In the genomic region with DNA sequence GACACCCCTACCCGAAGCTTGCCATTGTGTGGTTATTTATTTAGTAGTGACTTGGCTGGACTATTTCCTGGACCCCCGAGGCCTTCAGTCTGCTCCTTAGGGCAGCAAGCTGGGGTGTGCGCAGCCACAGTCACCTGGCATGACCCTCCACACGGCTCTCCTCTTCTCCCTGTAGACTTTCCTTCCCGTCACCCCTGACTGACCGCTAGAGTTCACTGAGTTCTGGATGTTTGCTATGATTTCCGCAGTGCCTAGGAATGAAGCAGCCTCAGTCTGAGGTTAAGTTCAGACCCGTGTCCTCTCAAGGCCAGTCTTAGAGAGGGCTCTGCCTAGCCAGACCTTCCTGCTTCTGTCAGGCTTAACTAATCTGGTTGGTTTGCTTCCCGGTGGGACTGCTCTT, we compare ENCODE assay signal across 11 mouse cellular contexts. TPM values are rescaled to one million over a fixed set of nuclear protein-coding genes. Genes with fewer than 3 reads are reported as not detected.
DNase-seq lines count a peak whose midpoint lies in the region; ATAC-seq and TF ChIP-seq lines count a peak whose summit lies in the region.
"Had no signal": no experiment of that assay in that cellular context is flagged by ENCODE, and none has a peak within 500 bp of the region (broad histone marks: within the 10 kb centered on the region; RNA-seq: fewer than 3 reads in every experiment).

No protein-coding gene starts in this region.

- no peak for TF ChIP-seq CTCF in lung, adult 2 months (IDR thresholded peaks at IDR 0.05; ENCODE audit: insufficient read depth, low read length)

- H3K4me1 ChIP-seq in heart, embryonic 11.5 days (ENCODE audit: control insufficient read depth, insufficient read depth, low read length), result peaks cover 7% of the 10 kb centered on the region; the same call in 1 of the 2 replicates
- no peaks in the 10 kb centered on the region for H3K4me1 ChIP-seq in lung, embryonic 16.5 days (replicated peaks; ENCODE audit: control insufficient read depth, insufficient read depth, low read length)
- H3K4me1 ChIP-seq in lung, adult 2 months (ENCODE audit: control insufficient read depth, insufficient read depth, low read length), result peaks cover 9% of the 10 kb centered on the region
- peaks cover 15% of the 10 kb centered on the region for H3K4me1 ChIP-seq in kidney, embryonic 15.5 days
- H3K4me1 ChIP-seq in stomach, embryonic 16.5 days (ENCODE audit: control insufficient read depth, insufficient read depth, low read length), result 0 out of 2 replicates have a peak, but pooled peaks cover 5% of the 10 kb centered on the region

- H3K4me3 ChIP-seq in heart, embryonic 11.5 days (ENCODE audit: low read depth, low read length), result no peak overlapping the region
- H3K4me3 ChIP-seq in lung, embryonic 16.5 days (ENCODE audit: low read length), result no peak overlapping the region
- no peak overlapping the region for H3K4me3 ChIP-seq in lung, adult 2 months (replicated peaks; ENCODE audit: extremely low read depth, low read depth, low read length)
- H3K4me3 ChIP-seq in kidney, embryonic 15.5 days (replicated peaks), result no peak overlapping the region
- no peak overlapping the region for H3K4me3 ChIP-seq in stomach, embryonic 16.5 days (replicated peaks; ENCODE audit: low read length)
- H3K4me3 ChIP-seq: myocyte had no signal

- no peak overlapping the region for H3K4me2 ChIP-seq in heart, embryonic 11.5 days
- H3K4me2 ChIP-seq in lung, embryonic 16.5 days (ENCODE audit: low read depth, low read length), result no peak overlapping the region
- H3K4me2 ChIP-seq in kidney, embryonic 15.5 days, result no peak overlapping the region
- H3K4me2 ChIP-seq in stomach, embryonic 16.5 days (ENCODE audit: low read depth, low read length), result no peak overlapping the region
- H3K4me2 ChIP-seq: hindbrain, embryonic 14.5 days had no signal

- WGBS in heart, embryonic 11.5 days (ENCODE audit: insufficient replicate concordance), result 55% methylated on average over 9 of the region's 9 CpGs
- WGBS in lung, embryonic 16.5 days, result 48% methylated on average over 9 of the region's 9 CpGs
- WGBS in lung, adult 2 months, result 36% methylated on average over 9 of the region's 9 CpGs
- WGBS in kidney, embryonic 15.5 days, result 35% methylated on average over 9 of the region's 9 CpGs
- WGBS in stomach, embryonic 16.5 days, result 60% methylated on average over 9 of the region's 9 CpGs

- no peaks in the 10 kb centered on the region for H3K9me3 ChIP-seq in heart, embryonic 11.5 days (replicated peaks; ENCODE audit: control insufficient read depth, low read length)
- no peaks in the 10 kb centered on the region for H3K9me3 ChIP-seq in lung, embryonic 16.5 days (ENCODE audit: control insufficient read depth, low read length)
- no peaks in the 10 kb centered on the region for H3K9me3 ChIP-seq in kidney, embryonic 15.5 days (replicated peaks)
- no peaks in the 10 kb centered on the region for H3K9me3 ChIP-seq in stomach, embryonic 16.5 days (replicated peaks; ENCODE audit: control insufficient read depth, low read length)

- H3K27ac ChIP-seq in heart, embryonic 11.5 days (ENCODE audit: low read depth, low read length), result no peak overlapping the region
- peak overlapping the region; percentile 34; the same call in 1 of the 2 replicates for H3K27ac ChIP-seq in lung, embryonic 16.5 days (ENCODE audit: low read length)
- H3K27ac ChIP-seq in kidney, embryonic 15.5 days, result peak overlapping the region; percentile 85
- peak overlapping the region; percentile 55 for H3K27ac ChIP-seq in stomach, embryonic 16.5 days (ENCODE audit: low read length)
- H3K27ac ChIP-seq: hindbrain, embryonic 14.5 days had no signal

- peaks cover under 1% of the 10 kb centered on the region; the same call in 1 of the 2 replicates for H3K27me3 ChIP-seq in heart, embryonic 11.5 days (ENCODE audit: control insufficient read depth, insufficient read depth, low read length)
- H3K27me3 ChIP-seq in lung, embryonic 16.5 days (ENCODE audit: control insufficient read depth, insufficient read depth, low read depth, low read length), result no peaks in the 10 kb centered on the region
- no peaks in the 10 kb centered on the region for H3K27me3 ChIP-seq in kidney, embryonic 15.5 days
- H3K27me3 ChIP-seq in stomach, embryonic 16.5 days (ENCODE audit: control insufficient read depth, insufficient read depth, low read length), result no peaks in the 10 kb centered on the region

- no peak overlapping the region for H3K9ac ChIP-seq in heart, embryonic 11.5 days (ENCODE audit: low read depth, low read length)
- H3K9ac ChIP-seq in lung, embryonic 16.5 days (ENCODE audit: low read length), result no peak overlapping the region
- no peak overlapping the region for H3K9ac ChIP-seq in kidney, embryonic 15.5 days
- no peak overlapping the region for H3K9ac ChIP-seq in stomach, embryonic 16.5 days (ENCODE audit: low read length)
- H3K9ac ChIP-seq: hindbrain, embryonic 14.5 days had no signal

- H3K36me3 ChIP-seq in heart, embryonic 11.5 days (ENCODE audit: control insufficient read depth, insufficient read depth, low read length), result peaks cover 13% of the 10 kb centered on the region
- H3K36me3 ChIP-seq in lung, embryonic 16.5 days (ENCODE audit: control insufficient read depth, insufficient read depth, low read length), result peaks cover 24% of the 10 kb centered on the region
- peaks cover 45% of the 10 kb centered on the region for H3K36me3 ChIP-seq in kidney, embryonic 15.5 days
- peaks cover 5% of the 10 kb centered on the region; the same call in 1 of the 2 replicates for H3K36me3 ChIP-seq in stomach, embryonic 16.5 days (ENCODE audit: control insufficient read depth, insufficient read depth, low read length)

- no peak for DNase-seq in heart, adult 11 months
- DNase-seq in lung, adult 2 months, result no peak
- DNase-seq in left cerebral cortex, adult 8-10 months (ENCODE audit: low spot score in 2 of 2), result no peak
- DNase-seq: cerebellum, adult 8-10 months had no signal

- 0 out of 2 replicates have a peak, but pooled peaks have one; percentile 43 for ATAC-seq in heart, embryonic 11.5 days (replicated peaks; ENCODE audit: insufficient number of reproducible peaks, low FRiP score, low TSS enrichment)
- ATAC-seq in lung, embryonic 16.5 days (ENCODE audit: low read depth), result no peak
- peak; percentile 90 for ATAC-seq in kidney, embryonic 15.5 days (replicated peaks; ENCODE audit: low FRiP score)
- peak; percentile 21; the same call in 1 of the 2 replicates for ATAC-seq in stomach, embryonic 16.5 days (ENCODE audit: insufficient read depth, low FRiP score)
- no peak for ATAC-seq in CD4-positive, CD25-positive, alpha-beta regulatory T cell, adult 4 months

- no peak for TF ChIP-seq POLR2A in lung, adult 2 months (IDR thresholded peaks at IDR 0.05; ENCODE audit: borderline replicate concordance, extremely low read depth, low read depth, low read length)

RNA-seq across cellular contexts. Expression of gene Swap70, which starts 50.3 kb away (rescaled TPM):
- polyA plus RNA-seq in heart, embryonic 11.5 days (2014; fragmentation: Nextera tagmentation; extraction: Ambion mirVana), result 14.4 and 18.8 TPM in 2 replicates
- polyA plus RNA-seq in lung, embryonic 16.5 days (2015; fragmentation: Nextera tagmentation; extraction: Ambion mirVana), result 39.4 and 40.6 TPM in 2 replicates
- 38.2 and 39.7 TPM in 2 replicates for polyA plus RNA-seq in lung, adult 2 months (2012; rRNA removed)
- polyA plus RNA-seq in kidney, embryonic 15.5 days (2015; fragmentation: Nextera tagmentation; extraction: Ambion mirVana), result 29.2 and 32.8 TPM in 2 replicates
- polyA plus RNA-seq in stomach, embryonic 16.5 days (2015; fragmentation: Nextera tagmentation; extraction: Ambion mirVana), result 23.2 and 25.8 TPM in 2 replicates
- 10 to 100 TPM; 10.5 to 12.7 (median 12.1) TPM for total RNA-seq in left cerebral cortex, adult 8-10 months (2022)
- 10 to 100 TPM; 55.9 to 89.2 TPM for polyA plus RNA-seq in CD4-positive, CD25-positive, alpha-beta regulatory T cell, adult 4 months (2017; shearing (Covaris generic))

Comparison
In these comparisons a context has a peak if more than half of its experiments do, and no peak if none do; other contexts are left out.
1. ATAC-seq: peak in heart, embryonic 11.5 days (single experiment), kidney, embryonic 15.5 days (single experiment) and stomach, embryonic 16.5 days (single experiment); none in lung, embryonic 16.5 days (single experiment) and CD4-positive, CD25-positive, alpha-beta regulatory T cell, adult 4 months (single experiment).